Mouse (Mus musculus): ENCODE data around the gene Kbtbd6.
A peak's percentile ranks its signal among the peaks of the same experiment; 100 is the strongest.

DNA sequence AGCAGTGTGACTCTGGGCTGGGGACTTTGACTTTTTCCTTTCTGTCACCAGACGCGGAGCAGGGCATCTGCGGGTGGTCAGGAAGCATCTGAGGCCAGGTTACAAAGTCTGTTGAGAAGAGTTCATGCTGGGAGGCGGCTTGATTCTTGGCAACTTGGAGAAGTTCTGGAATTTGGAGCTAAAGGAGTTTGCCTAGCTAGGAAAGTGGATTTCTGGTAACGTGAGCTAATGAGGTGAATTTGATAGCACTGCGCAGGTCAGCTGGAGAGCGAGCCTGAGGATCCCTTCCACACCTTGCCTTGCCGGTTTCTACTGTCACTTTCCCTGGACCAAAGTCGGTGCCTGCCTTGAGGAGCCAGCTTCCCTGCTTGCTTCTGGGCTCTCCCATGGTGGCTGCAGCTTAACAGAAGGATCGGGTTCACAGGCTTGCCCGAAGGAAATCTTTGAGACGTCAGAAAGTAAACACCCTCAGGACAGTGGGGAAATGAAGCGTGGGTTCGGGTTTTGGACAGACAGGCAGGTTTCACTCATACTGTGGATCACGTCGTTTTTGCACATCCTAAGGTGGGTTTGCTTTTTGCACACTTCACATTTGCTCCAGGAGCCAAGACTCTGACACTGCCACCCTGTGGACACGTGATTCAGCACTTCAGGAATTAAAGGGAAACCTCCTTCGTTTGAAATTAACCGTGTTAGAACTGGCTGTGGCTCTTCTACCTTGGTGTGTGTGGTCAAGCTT, 35.5 kb downstream of the Kbtbd6 start:
- TF ChIP-seq CTCF (conservative IDR thresholded peaks at IDR 0.05 in 1 of 2, IDR thresholded peaks at IDR 0.05 in 1 of 2; ENCODE audit: low read depth in 2 of 2, low read length in 2 of 2) (peak in 1 of 2 experiments; percentile 60; a peak in 2 of 4 replicates), CHD2 (IDR thresholded peaks at IDR 0.05; ENCODE audit: low read length) (no peak), MEF2A (IDR thresholded peaks at IDR 0.05; ENCODE audit: borderline replicate concordance, low read depth, low read length) (no peak), POLR2A (IDR thresholded peaks at IDR 0.05; ENCODE audit: low read depth, low read length) (no peak), POLR2AphosphoS2 (IDR thresholded peaks at IDR 0.05; ENCODE audit: low read depth, low read length) (no peak)

All from CH12.LX (cell line).